ENCODE assay signal across 11 mouse cellular contexts in genomic region chr2:45067116-45067515, GRCm38 (mm10). TPM values are rescaled to one million over a fixed set of nuclear protein-coding genes. Genes with fewer than 3 reads are reported as not detected.
DNase-seq lines count a peak whose midpoint lies in the region; ATAC-seq and TF ChIP-seq lines count a peak whose summit lies in the region.
"Had no signal": no experiment of that assay in that cellular context is flagged by ENCODE, and none has a peak within 500 bp of the region (broad histone marks: within the 10 kb centered on the region; RNA-seq: fewer than 3 reads in every experiment).

No protein-coding gene starts in this region.

- peak overlapping the region; percentile 79 for H3K27ac ChIP-seq in heart, embryonic 10.5 days
- 0 out of 2 replicates have a peak overlapping the region, but pooled peaks have one; percentile 27 for H3K27ac ChIP-seq in embryonic fibroblast, embryonic 13.5 days (ENCODE audit: insufficient read depth, low read length)
- no peak overlapping the region for H3K27ac ChIP-seq in intestine, embryonic 15.5 days

- no peaks in the 10 kb centered on the region for H3K9me3 ChIP-seq in heart, embryonic 10.5 days
- H3K9me3 ChIP-seq in megakaryocyte, embryonic 14.5 days: no peaks in the 10 kb centered on the region
- no peaks in the 10 kb centered on the region for H3K9me3 ChIP-seq in intestine, embryonic 15.5 days

- no peak for DNase-seq in heart, embryonic 10.5 days (ENCODE audit: low spot score)
- DNase-seq in heart, adult 18-20 months: no peak
- DNase-seq in B cell, adult 2 months: no peak
- DNase-seq: adrenal gland, postnatal 14 days; right cerebral cortex, postnatal 4 days; thymus, adult 18-20 months had no signal

- no peaks in the 10 kb centered on the region for H3K27me3 ChIP-seq in heart, embryonic 10.5 days (ENCODE audit: insufficient read depth, poor library complexity, severe bottlenecking)
- no peaks in the 10 kb centered on the region for H3K27me3 ChIP-seq in megakaryocyte, embryonic 14.5 days (replicated peaks)
- no peaks in the 10 kb centered on the region for H3K27me3 ChIP-seq in intestine, embryonic 15.5 days (replicated peaks)

- H3K36me3 ChIP-seq in heart, embryonic 10.5 days: no peaks in the 10 kb centered on the region
- peaks cover 97% of the 10 kb centered on the region for H3K36me3 ChIP-seq in megakaryocyte, embryonic 14.5 days (replicated peaks; ENCODE audit: low read length)
- H3K36me3 ChIP-seq in intestine, embryonic 15.5 days: no peaks in the 10 kb centered on the region

- ATAC-seq in megakaryocyte, adult 5-6 weeks (ENCODE audit: poor library complexity, severe bottlenecking): no peak
- ATAC-seq in monocyte, adult 5-6 weeks (replicated peaks; ENCODE audit: insufficient number of reproducible peaks, low FRiP score, low TSS enrichment, poor library complexity, severe bottlenecking): 0 out of 2 replicates have a peak, but pooled peaks have one; percentile 28
- no peak for ATAC-seq in intestine, embryonic 15.5 days

- no peak overlapping the region for H3K4me2 ChIP-seq in intestine, embryonic 15.5 days (replicated peaks)

- no peak for TF ChIP-seq CTCF in embryonic fibroblast, embryonic 13.5 days (IDR thresholded peaks at IDR 0.05; ENCODE audit: borderline replicate concordance, insufficient read depth, low read length)

- no peak overlapping the region for H3K9ac ChIP-seq in intestine, embryonic 15.5 days

- WGBS in heart, embryonic 10.5 days: 8% methylated on average over 5 of the region's 5 CpGs
- WGBS in intestine, embryonic 15.5 days: 44% methylated on average over 5 of the region's 5 CpGs

- TF ChIP-seq POLR2A in embryonic fibroblast, embryonic 13.5 days (IDR thresholded peaks at IDR 0.05; ENCODE audit: low read depth, low read length): no peak

- H3K4me3 ChIP-seq in heart, embryonic 10.5 days: 0 out of 2 replicates have a peak overlapping the region, but pooled peaks have one; percentile 10
- peak overlapping the region; percentile 59 for H3K4me3 ChIP-seq in megakaryocyte, embryonic 14.5 days (replicated peaks)
- no peak overlapping the region for H3K4me3 ChIP-seq in embryonic fibroblast, embryonic 13.5 days (ENCODE audit: insufficient read depth, low read length)
- H3K4me3 ChIP-seq in intestine, embryonic 15.5 days (replicated peaks): no peak overlapping the region

- H3K4me1 ChIP-seq in heart, embryonic 10.5 days: peaks cover 32% of the 10 kb centered on the region
- peaks cover 93% of the 10 kb centered on the region for H3K4me1 ChIP-seq in megakaryocyte, embryonic 14.5 days
- H3K4me1 ChIP-seq in embryonic fibroblast, embryonic 13.5 days (ENCODE audit: control insufficient read depth, insufficient read depth, low read length): peaks cover 15% of the 10 kb centered on the region
- 0 out of 2 replicates have a peak, but pooled peaks cover 4% of the 10 kb centered on the region for H3K4me1 ChIP-seq in intestine, embryonic 15.5 days (replicated peaks)

RNA-seq across cellular contexts. Expression of gene Zeb2, which starts 50.1 kb away (rescaled TPM):
- polyA plus RNA-seq in heart, embryonic 10.5 days (2016; fragmentation: Nextera tagmentation; extraction: Ambion mirVana): 22.8 and 25.1 TPM in 2 replicates
- 10 to 100 TPM; 34.4 to 44.2 TPM for total RNA-seq in heart, adult 18-20 months (2021)
- polyA plus RNA-seq in megakaryocyte, embryonic 14.5 days (2012; ENCODE audit: insufficient read depth, low replicate concordance): 14.4 and 20.1 TPM in 2 replicates
- 288 and 305 TPM in 2 replicates for total RNA-seq in megakaryocyte, adult 5-6 weeks (2015)
- total RNA-seq in megakaryocyte, adult 5-6 weeks (2017): 278 and 291 TPM in 2 replicates
- polyA plus RNA-seq in embryonic fibroblast, embryonic 13.5 days (2011; ENCODE audit: insufficient read length, low read depth, missing spikeins): 66.5 and 73.5 TPM in 2 replicates
- total RNA-seq in monocyte, adult 5-6 weeks (2017): 284 to 428 TPM (median 338 TPM) in 3 replicates
- 34.5 and 37.4 TPM in 2 replicates for polyA plus RNA-seq in intestine, embryonic 15.5 days (2015; fragmentation: Nextera tagmentation; extraction: Ambion mirVana)

Comparison
In these comparisons a context has a peak if more than half of its experiments do, and no peak if none do; other contexts are left out.
1. H3K4me3 ChIP-seq: peak in heart, embryonic 10.5 days (single experiment) and megakaryocyte, embryonic 14.5 days (single experiment); none in embryonic fibroblast, embryonic 13.5 days (single experiment) and intestine, embryonic 15.5 days (single experiment).